Mouse (Mus musculus) brain, embryonic 14.5 days (tissue): Measurements from ENCODE around the gene Klf3. TPM values are rescaled to one million over a fixed set of nuclear protein-coding genes. Genes with fewer than 3 reads are reported as not detected.

Source experiments
- DNase-seq: peaks from one replicate; pipeline ENCODE4 v3.0.0-alpha.2; 2011; ENCODE audit warnings: low read depth
- CTCF ChIP-seq: fragments of 200-500 bp; IDR thresholded peaks from 2 replicates; pipeline ENCODE4 v1.5.1; 2012; ENCODE audit warnings: inconsistent platforms, mild to moderate bottlenecking, moderate library complexity, borderline replicate concordance; ENCODE audit not compliant: insufficient read depth, insufficient read length; ENCODE audit errors: extremely low read depth
- POLR2A ChIP-seq: fragments of 200-500 bp; IDR thresholded peaks from 2 replicates; pipeline ENCODE4 v1.6.1; 2012; ENCODE audit warnings: mild to moderate bottlenecking, inconsistent platforms, borderline replicate concordance; ENCODE audit not compliant: poor library complexity, insufficient read depth, insufficient read length, severe bottlenecking; ENCODE audit errors: extremely low read depth
- polyA plus RNA-seq: library from polyadenylated mRNA; depleted of rRNA; stranded (reverse); fragments of >200 nt; gene quantifications from 2 replicates; pipeline ENCODE4 v1.2.3, GENCODE M21; 2012

Klf3 gene
- polyA plus RNA-seq, 1 experiment, result 24.1 TPM

DNA sequence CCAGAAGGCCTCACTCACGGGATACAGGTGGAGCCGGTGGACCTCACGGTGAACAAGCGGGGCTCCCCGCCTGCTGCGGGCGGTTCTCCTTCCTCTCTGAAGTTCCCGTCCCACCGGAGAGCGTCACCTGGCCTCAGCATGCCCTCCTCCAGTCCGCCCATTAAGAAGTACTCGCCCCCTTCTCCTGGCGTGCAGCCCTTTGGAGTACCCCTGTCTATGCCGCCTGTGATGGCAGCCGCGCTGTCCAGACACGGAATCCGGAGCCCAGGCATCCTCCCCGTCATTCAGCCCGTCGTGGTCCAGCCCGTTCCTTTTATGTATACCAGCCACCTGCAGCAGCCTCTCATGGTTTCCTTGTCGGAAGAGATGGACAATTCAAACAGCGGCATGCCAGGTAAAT is 18.8 kb downstream of the Klf3 start:
- TF ChIP-seq POLR2A, result no peak
- no peak for TF ChIP-seq CTCF
- DNase-seq, result no peak

DNA sequence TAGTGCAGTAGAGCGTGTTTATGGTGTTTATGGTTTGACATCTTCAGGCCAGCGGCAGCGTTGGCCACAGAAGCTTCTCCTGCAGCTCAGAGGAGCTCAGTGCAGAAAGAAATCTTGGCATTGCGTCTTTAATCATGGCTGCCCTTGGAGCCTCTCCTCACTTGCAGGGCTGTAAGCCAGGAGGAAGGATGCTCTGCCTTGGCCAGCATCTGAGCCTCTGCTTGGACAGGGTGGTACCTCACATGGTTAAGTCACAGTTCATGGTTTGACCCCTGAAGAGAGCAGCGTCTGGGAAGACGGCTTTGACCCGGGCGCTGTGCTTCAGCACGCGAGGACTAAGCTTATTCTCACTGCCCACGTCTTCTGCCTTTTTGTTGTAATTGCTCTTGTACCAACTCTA is 20.2 kb downstream of the Klf3 start:
- TF ChIP-seq CTCF (no peak), POLR2A (no peak)
- DNase-seq, result no peak

DNA sequence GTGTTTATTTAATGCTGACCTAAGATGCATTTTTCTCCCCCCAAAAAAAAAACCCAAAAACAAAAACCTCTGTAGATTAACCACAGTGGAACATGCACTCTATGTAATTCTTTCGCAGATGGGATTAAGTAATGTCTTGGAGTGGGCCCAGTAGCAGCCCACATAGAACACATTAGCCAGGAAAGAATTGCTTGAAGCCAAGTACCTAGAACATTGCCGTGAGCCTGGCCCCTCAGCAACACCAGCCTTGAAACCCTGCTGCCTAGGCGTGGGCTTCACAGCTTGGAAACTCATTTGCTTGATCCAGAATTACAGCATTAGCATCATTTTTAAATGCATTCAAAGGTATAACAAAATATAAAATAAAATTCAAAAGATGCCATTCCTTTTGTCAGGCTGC is 21.6 kb downstream of the Klf3 start:
- no peak for DNase-seq
- TF ChIP-seq POLR2A (no peak), CTCF (no peak)

DNA sequence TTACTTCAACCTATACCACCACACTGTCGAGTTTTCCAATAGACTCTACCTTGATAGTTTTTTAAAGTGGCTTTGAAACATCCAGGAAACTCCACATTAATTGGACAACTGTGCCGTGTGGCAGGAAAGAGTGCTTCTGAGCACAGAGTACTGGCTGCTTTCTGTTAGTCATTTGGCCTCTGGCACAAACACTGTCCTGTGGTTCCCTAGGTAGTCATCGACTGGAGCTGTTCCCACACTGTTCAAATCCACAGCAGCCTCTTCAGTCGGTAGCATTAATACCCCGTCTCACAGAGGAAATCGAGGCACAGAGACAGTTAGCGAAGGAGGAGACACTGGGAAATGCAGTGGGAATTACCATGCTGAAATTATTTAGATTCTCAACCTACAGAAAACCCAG is 22.3 kb downstream of the Klf3 start:
- no peak for TF ChIP-seq CTCF
- TF ChIP-seq POLR2A, result no peak
- no peak for DNase-seq

DNA sequence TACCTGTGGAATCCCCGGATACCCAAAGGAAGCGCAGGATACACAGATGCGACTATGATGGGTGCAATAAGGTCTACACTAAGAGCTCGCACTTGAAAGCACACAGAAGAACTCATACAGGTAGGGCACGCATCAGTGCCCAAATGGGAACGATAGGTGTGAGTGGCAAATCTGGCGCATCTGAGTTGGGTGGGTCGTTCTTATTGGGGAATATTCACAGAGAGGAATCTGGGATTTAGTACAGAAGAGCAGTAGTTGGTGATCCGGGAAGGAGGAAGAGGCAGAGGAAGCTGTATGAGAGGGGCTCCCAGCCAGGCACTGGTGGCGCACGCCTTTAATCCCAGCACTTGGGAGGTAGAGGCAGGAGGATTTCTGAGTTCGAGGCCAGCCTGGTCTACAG is 24.0 kb downstream of the Klf3 start:
- DNase-seq, result no peak
- TF ChIP-seq POLR2A (no peak), CTCF (no peak)

DNA sequence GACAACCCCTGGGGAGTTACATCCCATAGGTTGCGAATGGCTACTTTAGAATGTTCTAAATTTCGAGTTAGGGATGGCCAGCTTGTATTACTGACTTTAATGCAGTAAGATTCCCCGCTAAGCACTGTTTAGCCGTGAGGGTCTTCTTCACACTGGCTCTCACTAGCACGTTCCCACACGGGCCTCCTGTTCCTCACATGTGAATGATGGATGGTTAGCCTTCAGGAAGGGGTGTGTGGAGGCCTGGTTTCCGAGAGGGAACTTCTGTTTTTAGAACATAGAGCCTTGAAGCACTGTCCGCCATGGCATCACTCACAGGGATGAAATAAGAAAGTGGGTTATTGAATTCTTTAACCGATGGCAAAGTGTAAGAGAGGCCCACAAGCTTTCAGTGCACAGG is 25.1 kb downstream of the Klf3 start:
- no peak for DNase-seq
- TF ChIP-seq CTCF, result no peak

DNA sequence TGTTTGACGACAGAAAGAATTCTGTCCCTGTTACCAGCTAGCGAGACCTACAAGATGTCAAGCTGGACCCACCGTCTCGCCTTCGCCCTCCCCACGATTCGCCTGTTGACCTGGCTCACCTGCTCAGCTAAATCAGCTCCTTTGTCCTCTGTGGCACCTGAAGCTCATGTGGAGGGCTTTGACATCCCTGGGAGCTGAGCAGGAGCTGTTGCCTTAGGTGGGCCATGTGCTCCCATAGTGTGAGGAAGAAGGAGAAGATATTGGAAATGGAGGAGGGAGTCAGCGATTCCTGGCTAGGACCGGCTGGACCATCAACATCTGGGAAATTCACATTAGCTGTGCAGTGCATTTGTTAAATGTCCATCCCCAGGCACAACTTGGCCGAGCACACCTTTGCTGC is 26.4 kb downstream of the Klf3 start:
- no peak for DNase-seq
- TF ChIP-seq POLR2A, result no peak
- no peak for TF ChIP-seq CTCF

DNA sequence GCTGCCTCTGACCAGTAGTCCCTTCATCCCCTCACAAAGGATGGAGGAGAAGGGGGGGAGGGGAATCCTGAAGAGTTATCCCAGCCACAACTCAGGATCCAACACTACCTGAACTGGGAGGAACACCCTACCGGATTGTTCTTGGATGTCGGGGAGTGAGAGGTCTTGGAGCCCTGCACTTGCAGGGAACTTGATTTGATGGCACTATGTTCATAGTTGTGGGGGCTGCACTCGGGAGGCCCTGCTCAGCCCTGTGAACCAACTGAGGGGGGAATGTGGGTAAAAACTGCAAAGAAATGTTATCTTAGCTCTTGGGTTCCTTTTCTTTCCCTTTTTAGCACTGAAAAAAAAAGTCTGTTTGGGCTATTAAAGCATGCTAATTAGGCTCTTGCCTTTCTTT is 27.6 kb downstream of the Klf3 start:
- TF ChIP-seq POLR2A (no peak), CTCF (no peak)
- no peak for DNase-seq

DNA sequence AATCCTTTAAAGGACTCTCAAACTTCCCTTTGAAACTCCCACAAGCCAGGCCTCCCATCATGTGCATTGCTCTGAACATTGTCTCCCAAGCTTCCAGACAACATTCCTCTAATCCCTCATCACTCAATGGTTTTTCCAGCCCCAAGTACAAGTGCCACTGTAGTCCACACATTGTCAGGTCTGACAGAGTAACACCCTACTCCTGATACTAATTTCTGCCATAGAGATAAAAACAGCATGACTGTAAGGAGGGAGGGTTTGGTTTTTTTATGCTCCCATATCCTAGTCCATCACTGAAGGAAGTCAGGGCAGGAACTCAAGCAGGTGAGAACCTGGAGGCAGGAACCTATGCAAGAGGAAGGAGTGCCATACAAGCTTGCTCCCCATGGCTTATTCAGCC is 30.2 kb downstream of the Klf3 start:
- DNase-seq, result no peak
- TF ChIP-seq CTCF, result no peak
- no peak for TF ChIP-seq POLR2A

DNA sequence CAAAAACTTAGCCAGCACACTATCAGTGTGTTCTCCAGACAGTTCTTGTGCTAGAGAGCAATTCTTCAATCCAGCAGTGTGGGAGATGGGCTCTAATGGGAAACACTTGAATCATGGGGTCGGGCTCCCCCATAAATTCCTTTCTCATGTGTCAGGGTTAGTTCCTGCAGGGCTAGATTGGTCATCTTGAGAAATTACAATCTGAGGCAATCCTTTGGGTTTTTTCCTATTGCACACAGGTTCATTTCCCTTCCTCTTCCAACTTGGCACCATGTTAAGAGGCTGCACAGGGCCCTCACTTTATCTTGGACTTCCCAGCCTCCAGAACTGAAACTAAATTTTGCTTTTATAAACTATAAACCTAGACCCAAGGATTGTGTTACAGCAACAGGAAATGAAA is 31.0 kb downstream of the Klf3 start:
- TF ChIP-seq CTCF, result no peak
- no peak for TF ChIP-seq POLR2A
- no peak for DNase-seq

DNA sequence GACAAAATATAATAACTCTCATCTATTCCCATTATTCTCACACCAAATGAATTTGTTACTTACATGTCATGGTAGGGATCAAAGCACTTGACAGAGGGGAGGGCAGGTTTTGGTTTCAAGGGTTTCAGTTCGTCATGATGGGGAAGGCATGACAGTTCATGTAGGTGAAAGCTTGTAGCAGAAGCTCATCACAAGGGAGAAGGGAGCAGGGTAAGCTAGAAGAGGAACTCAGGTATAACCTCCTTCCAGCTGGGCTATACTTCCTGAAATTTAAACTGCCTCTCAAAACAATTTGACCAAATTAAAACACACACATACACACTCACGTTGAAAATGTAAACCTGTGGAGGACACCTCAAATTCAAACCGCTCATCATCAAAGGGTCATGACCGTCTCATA is 32.1 kb downstream of the Klf3 start:
- no peak for TF ChIP-seq POLR2A
- TF ChIP-seq CTCF, result no peak
- DNase-seq, result no peak

DNA sequence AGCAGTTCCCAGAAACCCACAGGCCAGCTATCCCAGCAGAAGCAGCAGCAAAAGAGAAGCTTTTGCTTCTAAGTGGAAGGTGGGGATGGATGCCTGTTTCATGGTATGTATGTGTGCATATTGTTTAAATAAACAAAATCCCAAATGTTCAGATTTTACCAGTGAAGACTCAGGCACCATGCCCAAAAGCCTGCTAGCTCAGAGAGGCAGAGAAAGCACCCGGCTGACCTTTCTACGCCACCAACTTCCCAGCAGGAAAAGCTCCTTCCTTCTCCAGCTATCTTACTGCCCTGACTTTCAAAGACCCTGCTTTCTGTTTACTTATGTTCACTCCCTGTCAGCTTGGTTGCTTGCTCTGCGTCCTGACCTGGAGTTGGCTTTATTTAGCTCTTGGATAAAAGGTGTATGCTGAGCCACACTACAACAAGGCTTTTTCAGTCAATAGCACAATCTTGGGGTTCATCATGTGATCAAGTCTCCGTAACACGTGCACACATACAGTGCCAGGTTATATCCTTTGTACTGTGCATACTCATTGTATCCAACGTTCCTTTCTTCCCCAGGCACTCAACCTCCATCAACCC is 35.9 kb downstream of the Klf3 start:
- TF ChIP-seq POLR2A (no peak), CTCF (no peak)
- no peak for DNase-seq

DNA sequence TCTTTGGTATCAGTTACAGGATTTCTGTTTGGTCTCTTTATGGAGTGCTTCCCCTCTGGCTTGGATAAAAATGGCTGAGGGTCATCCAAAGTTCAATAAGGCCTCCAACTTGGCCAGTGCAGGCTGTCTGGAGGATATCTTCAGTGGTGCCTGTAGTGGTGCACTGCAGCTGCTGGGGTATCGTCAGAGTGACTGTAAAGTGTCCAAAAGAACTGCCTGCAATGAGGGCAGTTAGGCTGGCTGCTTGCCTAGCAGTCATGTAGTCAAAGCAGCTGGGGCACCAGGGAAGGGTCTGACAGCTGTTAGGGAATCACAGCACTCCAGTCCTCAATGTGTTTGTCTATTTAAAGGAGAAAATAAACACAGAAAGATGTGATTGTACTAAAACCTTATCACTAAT is 36.9 kb downstream of the Klf3 start:
- TF ChIP-seq POLR2A (no peak), CTCF (no peak)
- DNase-seq, result peak; percentile 47

DNA sequence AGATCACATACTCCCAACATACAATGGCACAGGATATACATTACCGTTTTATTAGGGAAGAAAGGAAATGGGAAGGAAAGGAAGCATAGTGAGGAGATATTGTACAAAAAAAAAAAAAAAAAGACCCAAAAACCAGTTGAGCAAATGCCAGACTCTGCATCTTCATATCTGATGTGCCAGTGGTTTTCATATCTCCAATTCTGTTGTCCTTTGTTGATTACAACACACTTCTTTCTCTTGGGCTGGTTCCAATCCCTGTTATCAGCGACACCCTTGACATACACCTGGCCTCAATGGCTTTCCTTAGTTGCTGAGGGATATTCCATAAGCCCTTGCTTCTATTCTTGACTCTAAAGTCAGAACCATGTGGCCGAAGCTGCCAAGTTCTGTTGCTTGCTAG is 41.4 kb downstream of the Klf3 start:
- TF ChIP-seq CTCF, result no peak
- no peak for DNase-seq
